Mouse (Mus musculus) hindbrain, embryonic 13.5 days (tissue): ENCODE measurements around the gene Dll1. TPM values are rescaled to one million over a fixed set of nuclear protein-coding genes. Genes with fewer than 3 reads are reported as not detected.

Experiments
- ATAC-seq: fragments of 200-750 bp; cut with Nextera tagmentation; 2 replicates; pipeline ENCODE4 v1.8.0; 2017; ENCODE audit warnings: moderate TSS enrichment; ENCODE audit not compliant: low FRiP score
- H3K27ac ChIP-seq: fragments of 300-500 bp; sonication (generic); 2 replicates; pipeline ENCODE4 v1.5.1; 2015; ENCODE audit warnings: inconsistent platforms, mild to moderate bottlenecking, moderate library complexity
- H3K27me3 ChIP-seq: fragments of 300-500 bp; sonication (generic); 2 replicates; pipeline ENCODE4 v1.6.1; 2015; ENCODE audit warnings: mild to moderate bottlenecking, inconsistent platforms
- H3K36me3 ChIP-seq: fragments of 300-500 bp; sonication (generic); 2 replicates; pipeline ENCODE4 v1.6.1; 2015; ENCODE audit warnings: mild to moderate bottlenecking, inconsistent platforms
- H3K4me1 ChIP-seq: fragments of 300-500 bp; sonication (generic); replicated peaks from 2 replicates; pipeline ENCODE4 v1.6.1; 2015; ENCODE audit warnings: inconsistent platforms
- H3K4me2 ChIP-seq: fragments of 300-500 bp; sonication (generic); 2 replicates; pipeline ENCODE4 v1.6.1; 2015; ENCODE audit warnings: inconsistent platforms, mild to moderate bottlenecking, moderate library complexity
- H3K4me3 ChIP-seq: fragments of 300-500 bp; sonication (generic); 2 replicates; pipeline ENCODE4 v1.5.1; 2015; ENCODE audit warnings: mild to moderate bottlenecking, inconsistent platforms
- H3K9ac ChIP-seq: fragments of 300-500 bp; sonication (generic); 2 replicates; pipeline ENCODE4 v1.6.1; 2015; ENCODE audit warnings: mild to moderate bottlenecking, inconsistent platforms
- H3K9me3 ChIP-seq: fragments of 300-500 bp; sonication (generic); 2 replicates; pipeline ENCODE4 v1.6.1; 2016; ENCODE audit warnings: inconsistent platforms
- WGBS: fragments of 180-500 bp; shearing (Covaris S2); methylation state at CpG from one replicate; pipeline ENCODE4 v1.1.7; 2015; 5-methylcytosine and 5-hydroxymethylcytosine counted together
- polyA plus RNA-seq: library from polyadenylated mRNA; unstranded; fragments of >200 nt; fragmentation: Nextera tagmentation; extraction: Ambion mirVana; gene quantifications from 2 replicates; pipeline ENCODE4 v1.2.1, GENCODE M21; 2015

Gene Dll1
- polyA plus RNA-seq, 1 experiment from 2014 or later: 27.1 TPM

GRCm38 (mm10) chr17:15354006-15354405 is 22.7 kb downstream of the Dll1 start:
- Histone ChIP-seq H3K27me3 (no peaks in the 10 kb centered on the region; the same call in 1 of the 2 replicates), H3K9ac (no peak overlapping the region), H3K4me3 (no peak overlapping the region), H3K9me3 (no peaks in the 10 kb centered on the region), H3K4me2 (no peak overlapping the region), H3K27ac (no peak overlapping the region), H3K4me1 (no peaks in the 10 kb centered on the region), H3K36me3 (no peaks in the 10 kb centered on the region)
- 92% methylated on average over 2 of the region's 2 CpGs for WGBS
- ATAC-seq: no peak

- WGBS: 75% methylated on average over 10 of the region's 10 CpGs
- H3K9me3 ChIP-seq: no peaks in the 10 kb centered on the region
Observed at GRCm38 (mm10) chr17:15352869-15353610, 23.6 kb downstream of the Dll1 start.

GRCm38 (mm10) chr17:15350152-15350551 is 26.5 kb downstream of the Dll1 start:
- Histone ChIP-seq H3K4me2 (no peak overlapping the region), H3K4me3 (no peak overlapping the region), H3K27me3 (0 out of 2 replicates have a peak, but pooled peaks cover 6% of the 10 kb centered on the region), H3K36me3 (no peaks in the 10 kb centered on the region), H3K27ac (no peak overlapping the region), H3K9ac (no peak overlapping the region), H3K4me1 (no peaks in the 10 kb centered on the region), H3K9me3 (no peaks in the 10 kb centered on the region)
- WGBS: 78% methylated on average over 2 of the region's 2 CpGs
- no peak for ATAC-seq

More at GRCm38 (mm10) chr17:15352869-15353610, 23.6 kb downstream of the Dll1 start:
- H3K27me3 ChIP-seq: no peaks in the 10 kb centered on the region; the same call in 1 of the 2 replicates
- H3K4me3 ChIP-seq: no peak overlapping the region
- ATAC-seq: no peak
- no peak overlapping the region for H3K27ac ChIP-seq
- no peaks in the 10 kb centered on the region for H3K4me1 ChIP-seq
- no peak overlapping the region for H3K4me2 ChIP-seq
- no peak overlapping the region for H3K9ac ChIP-seq
- H3K36me3 ChIP-seq: no peaks in the 10 kb centered on the region

- peaks cover 18% of the 10 kb centered on the region for H3K4me1 ChIP-seq
- 21% methylated on average over 14 of the region's 14 CpGs for WGBS
- no peaks in the 10 kb centered on the region for H3K36me3 ChIP-seq
- H3K27me3 ChIP-seq: peaks cover 14% of the 10 kb centered on the region; the same call in 1 of the 2 replicates
- no peak overlapping the region for H3K4me3 ChIP-seq
- H3K9ac ChIP-seq: no peak overlapping the region; the same call in 1 of the 2 replicates
- peak overlapping the region; percentile 44 for H3K4me2 ChIP-seq
- ATAC-seq: peak; percentile 92
- H3K27ac ChIP-seq: peak overlapping the region; percentile 30; the same call in 1 of the 2 replicates
- H3K9me3 ChIP-seq: no peaks in the 10 kb centered on the region
Observed at GRCm38 (mm10) chr17:15343071-15343822, 33.4 kb downstream of the Dll1 start.

GRCm38 (mm10) chr17:15337906-15338305 is 38.8 kb downstream of the Dll1 start:
- peaks cover 11% of the 10 kb centered on the region; the same call in 1 of the 2 replicates for H3K27me3 ChIP-seq
- WGBS: 91% methylated on average over 1 of the region's 1 CpGs
- H3K36me3 ChIP-seq: no peaks in the 10 kb centered on the region
- no peak overlapping the region for H3K4me3 ChIP-seq
- H3K27ac ChIP-seq: no peak overlapping the region
- H3K4me2 ChIP-seq: no peak overlapping the region
- ATAC-seq: no peak
- H3K4me1 ChIP-seq: peaks cover 6% of the 10 kb centered on the region
- H3K9me3 ChIP-seq: no peaks in the 10 kb centered on the region
- no peak overlapping the region for H3K9ac ChIP-seq

GRCm38 (mm10) chr17:15329740-15330318 is 46.8 kb downstream of the Dll1 start:
- 68% methylated on average over 10 of the region's 10 CpGs for WGBS
- no peaks in the 10 kb centered on the region for H3K4me1 ChIP-seq
- H3K9ac ChIP-seq: no peak overlapping the region
- H3K36me3 ChIP-seq: no peaks in the 10 kb centered on the region
- ATAC-seq: no peak
- no peaks in the 10 kb centered on the region for H3K9me3 ChIP-seq
- no peak overlapping the region for H3K4me2 ChIP-seq
- H3K27ac ChIP-seq: no peak overlapping the region
- H3K4me3 ChIP-seq: no peak overlapping the region
- H3K27me3 ChIP-seq: peaks cover 22% of the 10 kb centered on the region; the same call in 1 of the 2 replicates

- H3K4me3 ChIP-seq: no peak overlapping the region
- H3K27me3 ChIP-seq: peaks cover 15% of the 10 kb centered on the region; the same call in 1 of the 2 replicates
- H3K9me3 ChIP-seq: no peaks in the 10 kb centered on the region
- no peaks in the 10 kb centered on the region for H3K36me3 ChIP-seq
- no peak overlapping the region for H3K9ac ChIP-seq
- H3K27ac ChIP-seq: no peak overlapping the region
- ATAC-seq: no peak
- H3K4me1 ChIP-seq: peaks cover 8% of the 10 kb centered on the region
- WGBS: 94% methylated on average over 5 of the region's 5 CpGs
- H3K4me2 ChIP-seq: no peak overlapping the region
Observed at GRCm38 (mm10) chr17:15327106-15327505, 49.6 kb downstream of the Dll1 start.

- WGBS: 85% methylated on average over 10 of the region's 10 CpGs
- Histone ChIP-seq H3K27me3 (peaks cover 15% of the 10 kb centered on the region; the same call in 1 of the 2 replicates), H3K4me1 (peaks cover 8% of the 10 kb centered on the region), H3K9me3 (no peaks in the 10 kb centered on the region), H3K27ac (no peak overlapping the region), H3K4me3 (no peak overlapping the region), H3K9ac (no peak overlapping the region), H3K36me3 (no peaks in the 10 kb centered on the region), H3K4me2 (no peak overlapping the region)
- no peak for ATAC-seq
Observed at GRCm38 (mm10) chr17:15325976-15326842, 50.5 kb downstream of the Dll1 start.

- WGBS: 52% methylated on average over 9 of the region's 9 CpGs
- peaks cover 8% of the 10 kb centered on the region for H3K4me1 ChIP-seq
- H3K36me3 ChIP-seq: no peaks in the 10 kb centered on the region
- H3K27ac ChIP-seq: no peak overlapping the region
- ATAC-seq: peak; percentile 75
- no peak overlapping the region for H3K4me2 ChIP-seq
- no peak overlapping the region for H3K9ac ChIP-seq
- no peaks in the 10 kb centered on the region for H3K9me3 ChIP-seq
- H3K4me3 ChIP-seq: no peak overlapping the region
- peaks cover 13% of the 10 kb centered on the region; the same call in 1 of the 2 replicates for H3K27me3 ChIP-seq
Observed at GRCm38 (mm10) chr17:15323191-15323834, 53.4 kb downstream of the Dll1 start.
